Mouse (Mus musculus) liver, embryonic 16.5 days (tissue): ENCODE results near the gene Tspan18. TPM values are rescaled to one million over a fixed set of nuclear protein-coding genes. Genes with fewer than 3 reads are reported as not detected.

ENCODE experiments used
- polyA plus RNA-seq: library from polyadenylated mRNA; unstranded; fragments of >200 nt; fragmentation: Nextera tagmentation; extraction: Ambion mirVana; gene quantifications from 2 replicates; pipeline ENCODE4 v1.2.1, GENCODE M21; 2015

The Tspan18 gene
- polyA plus RNA-seq, 1 experiment from 2014 or later, result 2.0 TPM

Other genes with a start within 250 kb of the Tspan18 start
- 3.2 and 5.8 TPM in 2 replicates for gene Trp53i11, start 147.0 kb downstream of the Tspan18 start, polyA plus RNA-seq
- gene Cd82, start 128.6 kb upstream of the Tspan18 start, polyA plus RNA-seq, result 111 and 112 TPM in 2 replicates
- gene Gm10803, start 226.1 kb upstream of the Tspan18 start, polyA plus RNA-seq, result not detected in 2 replicates